Mouse (Mus musculus) CH12.LX (cell line): ENCODE data around the gene Scd4. TPM values are rescaled to one million over a fixed set of nuclear protein-coding genes. Genes with fewer than 3 reads are reported as not detected.

Experiments
- DNase-seq: peaks from one replicate; pipeline ENCODE4 v3.0.0-alpha.2; 2013; ENCODE audit errors: extremely low read depth
- H3K27ac ChIP-seq: 2 replicates; pipeline ENCODE4 v1.5.1; 2012; ENCODE audit warnings: low read depth, mild to moderate bottlenecking, control low read depth, moderate library complexity; ENCODE audit not compliant: insufficient read depth
- H3K27me3 ChIP-seq: replicated peaks from 2 replicates; pipeline ENCODE3; 2012; ENCODE audit warnings: inconsistent platforms
- H3K36me3 ChIP-seq, 2 experiments: replicated peaks in 1 of 2; 2 replicates each; pipeline versions ENCODE3 to v1.6.1; 2012; ENCODE audit warnings: inconsistent platforms in 1 of 2, low read length in 1 of 2, mild to moderate bottlenecking in 1 of 2, mixed read lengths in 1 of 2, moderate library complexity in 1 of 2; ENCODE audit not compliant: control insufficient read depth in 1 of 2, insufficient read depth in 1 of 2
- H3K4me1 ChIP-seq, 2 experiments: 2 replicates each; pipeline ENCODE4 v1.6.1; 2012; ENCODE audit warnings: inconsistent platforms in 1 of 2, moderate library complexity in 1 of 2; ENCODE audit not compliant: insufficient read depth in 2 of 2, control insufficient read depth in 1 of 2
- H3K4me2 ChIP-seq: 2 replicates; pipeline ENCODE4 v1.6.1; 2012; ENCODE audit warnings: low read depth, mild to moderate bottlenecking, control low read depth; ENCODE audit not compliant: poor library complexity, insufficient read depth, severe bottlenecking
- H3K4me3 ChIP-seq, 3 experiments: fragments of 150-350 bp in 1 of 3; sonication (generic) in 1 of 3; replicated peaks in 1 of 3; 2 replicates each; pipeline versions ENCODE3 to v1.5.1; 2011 to 2012; ENCODE audit warnings: low read depth in 2 of 3, low read length in 2 of 3, mild to moderate bottlenecking in 2 of 3, moderate library complexity in 2 of 3, control low read depth in 1 of 3, improper control_type of control experiment in 1 of 3, inconsistent platforms in 1 of 3, mixed read lengths in 1 of 3; ENCODE audit not compliant: poor library complexity in 1 of 3
- H3K79me2 ChIP-seq: replicated peaks from 2 replicates; pipeline ENCODE4 v1.6.1; 2012; ENCODE audit warnings: mild to moderate bottlenecking, moderate library complexity; ENCODE audit not compliant: control insufficient read depth, poor library complexity, insufficient read depth, severe bottlenecking; ENCODE audit errors: extremely low read depth
- H3K9ac ChIP-seq: 2 replicates; pipeline ENCODE4 v1.6.1; 2012; ENCODE audit warnings: low read depth, mild to moderate bottlenecking, control low read depth, moderate library complexity; ENCODE audit not compliant: insufficient read depth
- H3K9me3 ChIP-seq: replicated peaks from 2 replicates; pipeline ENCODE3; 2012; ENCODE audit warnings: low read length, inconsistent platforms, mixed read lengths
- BHLHE40 ChIP-seq: IDR thresholded peaks from 2 replicates; pipeline ENCODE4 v1.6.1; 2011; ENCODE audit warnings: mild to moderate bottlenecking, low read depth, low read length, improper control_type of control experiment
- E2F4 ChIP-seq: IDR thresholded peaks from 2 replicates; pipeline ENCODE4 v1.6.1; 2011; ENCODE audit warnings: low read depth, low read length, improper control_type of control experiment; ENCODE audit not compliant: insufficient replicate concordance
- EP300 ChIP-seq: IDR thresholded peaks from 2 replicates; pipeline ENCODE4 v1.6.1; 2011; ENCODE audit warnings: low read length, improper control_type of control experiment
- ETS1 ChIP-seq: conservative IDR thresholded peaks from 2 replicates; pipeline ENCODE4 v1.6.1; 2012; ENCODE audit warnings: low read depth, mild to moderate bottlenecking, inconsistent platforms, low read length, improper control_type of control experiment, moderate library complexity
- GABPA ChIP-seq: IDR thresholded peaks from 2 replicates; pipeline ENCODE4 v1.6.1; 2012; ENCODE audit warnings: low read depth, low read length, improper control_type of control experiment, inconsistent platforms; ENCODE audit not compliant: insufficient replicate concordance
- HCFC1 ChIP-seq: IDR thresholded peaks from 2 replicates; pipeline ENCODE4 v1.6.1; 2012; ENCODE audit warnings: low read depth, mild to moderate bottlenecking, inconsistent platforms, low read length, improper control_type of control experiment
- MAZ ChIP-seq: IDR thresholded peaks from 2 replicates; pipeline ENCODE4 v1.6.1; 2012; ENCODE audit warnings: low read depth, mild to moderate bottlenecking, inconsistent platforms, low read length, improper control_type of control experiment, moderate library complexity
- MXI1 ChIP-seq: IDR thresholded peaks from 2 replicates; pipeline ENCODE4 v1.6.1; 2011; ENCODE audit warnings: mild to moderate bottlenecking, low read depth, low read length, improper control_type of control experiment
- NELFE ChIP-seq: IDR thresholded peaks from 2 replicates; pipeline ENCODE4 v1.6.1; 2011; ENCODE audit warnings: low read depth, low read length, improper control_type of control experiment
- NRF1 ChIP-seq: IDR thresholded peaks from 2 replicates; pipeline ENCODE4 v1.6.1; 2014; ENCODE audit warnings: low read depth, mild to moderate bottlenecking, inconsistent platforms, low read length, improper control_type of control experiment, moderate library complexity
- SIN3A ChIP-seq: IDR thresholded peaks from 2 replicates; pipeline ENCODE4 v1.6.1; 2012; ENCODE audit warnings: low read length, improper control_type of control experiment, inconsistent platforms
- SMC3 ChIP-seq: IDR thresholded peaks from 2 replicates; pipeline ENCODE4 v1.6.1; 2011; ENCODE audit warnings: low read depth, low read length, improper control_type of control experiment
- TCF12 ChIP-seq: IDR thresholded peaks from 2 replicates; pipeline ENCODE4 v1.6.1; 2014; ENCODE audit warnings: low read depth, mild to moderate bottlenecking, inconsistent platforms, low read length, improper control_type of control experiment
- USF1 ChIP-seq: IDR thresholded peaks from 2 replicates; pipeline ENCODE4 v1.6.1; 2014; ENCODE audit warnings: low read depth, mild to moderate bottlenecking, inconsistent platforms, low read length, improper control_type of control experiment
- USF2 ChIP-seq: conservative IDR thresholded peaks from 2 replicates; pipeline ENCODE4 v1.6.1; 2011; ENCODE audit warnings: low read depth, low read length, improper control_type of control experiment
- ZMIZ1 ChIP-seq: IDR thresholded peaks from 2 replicates; pipeline ENCODE4 v1.6.1; 2012; ENCODE audit warnings: low read depth, mild to moderate bottlenecking, inconsistent platforms, low read length, improper control_type of control experiment
- dilution Hi-C: fragments of 300-500 bp; cut with MboI; formaldehyde crosslinking; loops from 2 replicates; pipeline ENCODE4 v1.14.3; 2020; ENCODE audit warnings: low sequenced_read_pairs; ENCODE audit not compliant: extremely low pct_unique_long_range_greater_than_20kb, extremely low pct_ligation_motif_present
- in situ Hi-C: fragments of 300-500 bp; cut with MboI; formaldehyde crosslinking; loops from 3 replicates; pipeline ENCODE4 v1.14.3; 2019; ENCODE audit warnings: low sequenced_read_pairs, low pct_ligation_motif_present, low pct_unique_long_range_greater_than_20kb, mixed read lengths
- polyA plus RNA-seq: library from polyadenylated mRNA; unstranded; fragments of >175 nt; gene quantifications from 2 replicates; pipeline ENCODE4 v1.2.1, GENCODE M21; 2012; ENCODE audit warnings: low read depth; ENCODE audit not compliant: insufficient read length
- total RNA-seq, 2 experiments: library from RNA; depleted of rRNA; stranded (reverse); fragments of 300-350 nt in 1 of 2; fragments of >200 nt in 1 of 2; gene quantifications; 2 replicates each; pipeline ENCODE4 v1.2.3; 2012 to 2014

Gene Scd4
- total and polyA plus RNA-seq, 3 experiments, result 0.11 TPM; not detected in 2

DNA sequence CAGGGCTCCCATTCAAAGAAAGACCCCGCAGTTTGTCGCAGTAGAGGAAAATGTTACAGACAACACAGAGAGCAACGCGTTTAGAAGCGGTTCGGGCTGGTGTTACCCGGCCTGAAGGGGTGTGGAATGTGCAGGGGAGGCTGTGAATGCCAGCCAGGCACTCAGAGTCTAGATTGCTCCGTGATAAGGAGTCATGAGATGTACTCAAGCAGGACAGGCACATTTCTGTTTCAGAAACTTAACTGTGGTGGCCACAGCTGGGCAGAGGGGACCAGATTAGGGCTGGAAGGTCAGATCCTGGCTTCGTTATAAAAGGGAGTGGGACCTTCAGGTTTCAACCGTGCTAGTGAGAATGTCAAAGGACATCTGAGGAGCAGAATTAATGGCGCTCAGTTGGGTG, 48.2 kb upstream of the Scd4 start:
- Histone ChIP-seq H3K4me2 (peak overlapping the region; percentile 66), H3K9ac (peak overlapping the region; percentile 79), H3K27ac (peak overlapping the region; percentile 83), H3K4me1 (peaks cover 15 to 49% of the 10 kb centered on the region in 2 experiments), H3K9me3 (no peaks in the 10 kb centered on the region), H3K4me3 (peak overlapping the region; percentile 52 to 65 (median 56)), H3K79me2 (no peaks in the 10 kb centered on the region), H3K36me3 (peaks cover 0 to 2% of the 10 kb centered on the region in 2 experiments), H3K27me3 (no peaks in the 10 kb centered on the region)
- no peak for TF ChIP-seq SMC3
- TF ChIP-seq ZMIZ1, result no peak
- no peak for TF ChIP-seq E2F4
- no peak for TF ChIP-seq GABPA
- TF ChIP-seq USF2, result no peak
- TF ChIP-seq SIN3A, result peak; percentile 4; the same call in 1 of the 2 replicates
- 0 out of 2 replicates have a peak, but pooled peaks have one; percentile 14 for TF ChIP-seq EP300
- no peak for TF ChIP-seq ETS1
- no peak for TF ChIP-seq NRF1
- TF ChIP-seq BHLHE40, result no peak
- dilution Hi-C loops, result no loop called here
- no peak for DNase-seq
- in situ Hi-C loops, result no loop called here

DNA sequence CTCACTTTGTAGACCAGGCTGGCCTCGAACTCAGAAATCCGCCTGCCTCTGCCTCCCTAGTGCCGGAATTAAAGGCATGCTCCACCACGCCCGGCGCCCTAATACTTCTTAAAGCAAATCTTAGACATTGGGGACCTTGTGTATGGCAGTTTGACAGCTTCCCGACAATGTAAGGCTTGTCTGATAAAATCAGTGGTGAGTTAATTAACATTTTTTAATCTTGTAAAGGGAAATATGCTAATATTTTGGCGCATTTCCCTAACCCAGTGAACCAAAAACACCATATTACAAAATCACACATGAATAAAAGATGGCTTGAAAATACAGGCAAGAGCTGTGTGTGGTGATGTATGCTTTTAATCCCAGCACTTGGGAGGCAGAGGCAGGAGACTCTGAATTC, 47.3 kb upstream of the Scd4 start:
- Histone ChIP-seq H3K27ac (no peak overlapping the region), H3K4me2 (no peak overlapping the region), H3K9me3 (no peaks in the 10 kb centered on the region), H3K9ac (no peak overlapping the region), H3K4me1 (peaks cover 15 to 54% of the 10 kb centered on the region in 2 experiments), H3K79me2 (no peaks in the 10 kb centered on the region), H3K27me3 (no peaks in the 10 kb centered on the region), H3K36me3 (peaks cover 0 to 4% of the 10 kb centered on the region in 2 experiments), H3K4me3 (no peak overlapping the region)
- in situ Hi-C loops (no loop called here), dilution Hi-C loops (no loop called here)
- TF ChIP-seq TCF12 (no peak), NELFE (no peak), USF2 (no peak), NRF1 (no peak), USF1 (no peak), MAZ (no peak), MXI1 (no peak), HCFC1 (no peak)
- no peak for DNase-seq
